Mouse (Mus musculus) E14TG2a.4 (cell line): ENCODE results near the gene Snrpa.

ENCODE experiments used
- CTCF ChIP-seq: conservative IDR thresholded peaks from 2 replicates; pipeline ENCODE4 v1.5.1; 2014; ENCODE audit warnings: low read length
- NANOG ChIP-seq: IDR thresholded peaks from 2 replicates; pipeline ENCODE4 v1.6.1; 2014; ENCODE audit warnings: borderline replicate concordance, low read length, mixed read lengths
- POU5F1 ChIP-seq: IDR thresholded peaks from 2 replicates; pipeline ENCODE4 v1.6.1; 2014; ENCODE audit warnings: low read length, borderline replicate concordance

DNA sequence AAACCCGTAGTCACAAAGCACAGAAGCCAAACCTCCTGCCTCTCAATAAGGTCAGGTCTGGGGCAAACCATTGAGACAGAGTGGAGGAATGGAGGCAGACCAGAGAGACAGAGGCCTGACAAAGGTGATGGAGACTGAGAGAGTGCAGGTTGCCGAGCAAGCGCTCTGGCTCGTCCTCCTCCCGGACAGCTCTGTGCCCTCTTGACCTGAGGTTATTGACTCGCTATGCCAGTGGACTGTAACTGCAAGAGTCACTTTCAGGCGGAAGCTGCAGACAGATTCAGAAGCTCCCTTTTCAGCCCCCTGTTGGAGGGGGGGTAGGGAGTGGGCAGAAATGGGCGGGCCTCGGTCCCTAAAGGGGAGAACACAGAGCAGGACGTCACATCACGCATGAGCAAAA lies 23.9 kb upstream of the Snrpa start:
- no peak for TF ChIP-seq CTCF
- no peak for TF ChIP-seq POU5F1
- TF ChIP-seq NANOG, result no peak
